Mouse (Mus musculus): ENCODE data around the gene Lhx2.

DNA sequence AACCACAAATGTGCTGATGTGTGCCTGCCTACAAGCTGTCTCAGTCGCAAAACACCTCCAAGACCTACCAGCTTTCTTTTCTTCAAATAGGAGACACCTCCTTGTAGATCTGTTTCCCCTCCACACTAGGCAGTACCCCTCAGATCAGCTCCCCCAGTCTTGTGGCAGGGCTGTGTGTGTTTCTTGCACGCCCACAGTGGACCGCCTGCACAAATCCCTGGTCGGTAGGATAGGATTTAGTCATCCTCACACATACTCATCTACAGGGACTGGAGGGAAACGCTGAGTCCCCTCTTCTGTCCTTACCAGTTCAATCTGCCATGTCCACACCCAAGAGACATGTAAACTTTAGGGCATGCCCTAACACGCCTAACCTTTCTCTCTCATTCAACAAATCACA lies 71.1 kb downstream of the Lhx2 start:
- TF ChIP-seq POLR2A (IDR thresholded peaks at IDR 0.05; ENCODE audit: insufficient read length, low read depth) = no peak
- TF ChIP-seq SRF (IDR thresholded peaks at IDR 0.05; ENCODE audit: control insufficient read depth, insufficient read length, low read depth) = no peak
- TF ChIP-seq TCF12 (IDR thresholded peaks at IDR 0.05; ENCODE audit: insufficient read depth, poor library complexity, severe bottlenecking) = no peak
- TF ChIP-seq MAX (IDR thresholded peaks at IDR 0.05; ENCODE audit: low read depth) = no peak
- no peak for TF ChIP-seq MYOG (IDR thresholded peaks at IDR 0.05; ENCODE audit: control insufficient read depth in 1 of 3, insufficient read depth in 1 of 3, insufficient read length in 2 of 3, low read depth in 2 of 3)
- no peak for TF ChIP-seq USF1 (IDR thresholded peaks at IDR 0.05; ENCODE audit: low read depth)
- TF ChIP-seq E2F4 (IDR thresholded peaks at IDR 0.05; ENCODE audit: insufficient read depth) = no peak
- TF ChIP-seq REST (IDR thresholded peaks at IDR 0.05; ENCODE audit: insufficient read depth, insufficient read length) = no peak
